Mouse (Mus musculus) heart, embryonic 11.5 days (tissue): ENCODE data around the gene Daxx. TPM values are rescaled to one million over a fixed set of nuclear protein-coding genes. Genes with fewer than 3 reads are reported as not detected.

ENCODE experiments used
- ATAC-seq: fragments of 200-750 bp; cut with Nextera tagmentation; replicated peaks from 2 replicates; pipeline ENCODE4 v1.8.0; 2017; ENCODE audit warnings: moderate library complexity; ENCODE audit not compliant: insufficient number of reproducible peaks, low FRiP score, low TSS enrichment
- H3K27ac ChIP-seq: fragments of 300-500 bp; sonication (generic); 2 replicates; pipeline ENCODE4 v1.5.1; 2014; ENCODE audit warnings: mild to moderate bottlenecking, low read depth, low read length
- H3K27me3 ChIP-seq: fragments of 300-500 bp; sonication (generic); 2 replicates; pipeline ENCODE4 v1.6.1; 2014; ENCODE audit warnings: mild to moderate bottlenecking, low read length, mixed read lengths; ENCODE audit not compliant: control insufficient read depth, insufficient read depth
- H3K36me3 ChIP-seq: fragments of 300-500 bp; sonication (generic); 2 replicates; pipeline ENCODE4 v1.6.1; 2014; ENCODE audit warnings: mild to moderate bottlenecking, low read length, moderate library complexity, mixed read lengths; ENCODE audit not compliant: control insufficient read depth, insufficient read depth
- H3K4me1 ChIP-seq: fragments of 300-500 bp; sonication (generic); 2 replicates; pipeline ENCODE4 v1.6.1; 2014; ENCODE audit warnings: low read length; ENCODE audit not compliant: control insufficient read depth, insufficient read depth
- H3K4me2 ChIP-seq: fragments of 300-500 bp; sonication (generic); 2 replicates; pipeline ENCODE4 v1.6.1; 2014; ENCODE audit warnings: mild to moderate bottlenecking, moderate library complexity
- H3K4me3 ChIP-seq: fragments of 300-500 bp; sonication (generic); 2 replicates; pipeline ENCODE4 v1.5.1; 2014; ENCODE audit warnings: low read depth, low read length
- H3K9ac ChIP-seq: fragments of 300-500 bp; sonication (generic); 2 replicates; pipeline ENCODE4 v1.6.1; 2014; ENCODE audit warnings: mild to moderate bottlenecking, low read depth, low read length, moderate library complexity
- H3K9me3 ChIP-seq: fragments of 300-500 bp; sonication (generic); replicated peaks from 2 replicates; pipeline ENCODE4 v1.6.1; 2016; ENCODE audit warnings: low read length; ENCODE audit not compliant: control insufficient read depth
- WGBS: fragments of 180-500 bp; shearing (Covaris S2); extraction: QIAGEN DNeasy Blood & Tissue Kit; methylation state at CpG from one replicate; pipeline ENCODE4 v1.1.7; 2014; ENCODE audit not compliant: insufficient replicate concordance; 5-methylcytosine and 5-hydroxymethylcytosine counted together
- polyA plus RNA-seq: library from polyadenylated mRNA; unstranded; fragments of >200 nt; fragmentation: Nextera tagmentation; extraction: Ambion mirVana; gene quantifications from 2 replicates; pipeline ENCODE4 v1.2.1, GENCODE M21; 2014

Daxx gene
- polyA plus RNA-seq, 1 experiment from 2014 or later, result 26.4 TPM

DNA sequence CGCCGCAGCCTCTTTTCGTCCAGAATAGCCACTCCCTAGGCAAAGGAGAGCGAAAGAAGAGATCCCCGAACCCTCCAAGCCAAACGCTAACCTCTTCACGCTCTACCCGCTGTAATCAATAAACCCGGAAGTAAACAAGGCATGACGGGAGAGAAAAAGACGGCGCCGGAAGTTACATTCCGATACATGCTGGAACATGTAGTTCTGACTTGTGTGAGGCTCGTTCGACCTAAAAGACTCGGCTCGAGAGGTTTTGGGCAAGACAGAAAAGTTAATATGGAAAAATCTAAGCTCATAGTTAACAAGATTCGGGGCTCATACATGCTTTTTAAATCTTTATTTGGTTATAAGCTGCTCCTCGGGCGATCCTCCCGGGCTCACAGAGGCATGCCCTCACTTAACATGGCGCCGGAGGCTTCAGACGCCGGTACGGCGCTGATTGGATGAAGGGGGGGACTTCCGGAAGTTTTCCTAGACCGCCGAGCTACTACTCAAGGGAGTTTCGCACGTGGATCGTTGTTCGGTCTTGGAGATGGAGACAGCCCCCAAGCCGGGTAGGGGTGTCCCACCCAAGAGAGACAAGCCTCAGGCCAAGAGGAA is 31.1 kb downstream of the Daxx start, which contains the start of the genes Pfdn6 and Wdr46:
TSS of gene Pfdn6 (minus strand) at position 138 of the 600 bp plus-strand sequence.
TSS of gene Wdr46 (plus strand) at position 455 of the 600 bp plus-strand sequence.
- H3K27me3 ChIP-seq, result no peaks in the 10 kb centered on the region
- H3K27ac ChIP-seq, result no peak within 1 kb of the TSS
- H3K9ac ChIP-seq, result peak within 1 kb of the TSS; percentile 87
- peak; percentile 77 for ATAC-seq
- H3K4me2 ChIP-seq, result peak within 1 kb of the TSS; percentile 84
- H3K4me3 ChIP-seq, result peak within 1 kb of the TSS; percentile 88
- no peaks in the 10 kb centered on the region for H3K9me3 ChIP-seq
- under 1% methylated on average over 36 of the region's 36 CpGs for WGBS
- peaks cover 13% of the 10 kb centered on the region for H3K4me1 ChIP-seq
- H3K36me3 ChIP-seq, result peaks cover 17% of the 10 kb centered on the region

DNA sequence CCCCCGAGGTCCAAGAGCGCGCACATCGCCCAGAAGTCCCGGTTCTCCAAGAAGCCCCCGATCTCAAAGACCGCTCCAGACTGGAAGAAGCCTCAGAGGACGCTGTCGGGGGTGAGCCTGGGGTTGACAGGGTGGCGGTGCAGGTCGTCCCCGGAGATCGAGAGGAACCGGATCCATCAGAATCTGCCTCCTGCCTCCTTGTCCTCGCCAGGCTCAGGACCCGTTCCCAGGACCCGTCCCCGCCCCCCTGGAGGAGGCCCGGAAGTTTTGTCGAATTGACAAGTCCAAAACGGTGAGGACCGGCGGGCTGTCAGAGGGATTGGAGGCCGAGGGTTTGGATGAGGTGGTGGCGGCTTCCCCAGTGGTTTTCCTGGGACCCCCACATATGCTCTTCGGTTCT is 31.8 kb downstream of the Daxx start:
- no peak for ATAC-seq
- Histone ChIP-seq H3K9ac (peak overlapping the region; percentile 87), H3K27ac (no peak overlapping the region), H3K27me3 (no peaks in the 10 kb centered on the region), H3K4me2 (peak overlapping the region; percentile 84), H3K36me3 (peaks cover 14% of the 10 kb centered on the region), H3K4me1 (peaks cover 13% of the 10 kb centered on the region), H3K4me3 (peak overlapping the region; percentile 88), H3K9me3 (no peaks in the 10 kb centered on the region)
- 3% methylated on average over 26 of the region's 26 CpGs for WGBS

DNA sequence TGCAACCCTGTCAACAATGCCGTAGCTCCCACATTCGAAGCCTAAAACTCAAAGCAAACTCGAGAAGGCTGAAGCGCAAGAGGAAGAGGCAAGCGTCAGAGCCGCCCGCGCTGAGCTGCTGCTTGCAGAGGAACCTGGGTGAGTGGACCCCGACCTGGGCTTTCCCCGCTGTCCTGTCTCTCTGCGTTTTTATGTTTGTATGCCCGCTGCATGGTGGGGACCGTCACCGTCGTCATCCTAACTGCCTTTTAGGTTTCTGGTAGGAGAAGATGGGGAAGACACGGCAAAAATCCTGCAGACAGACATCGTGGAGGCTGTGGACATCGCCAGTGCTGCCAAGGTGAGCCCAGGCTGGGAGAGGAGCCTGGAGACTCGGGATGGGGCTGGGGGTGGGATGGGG is 32.2 kb downstream of the Daxx start:
- Histone ChIP-seq H3K4me3 (peak overlapping the region; percentile 88), H3K9me3 (no peaks in the 10 kb centered on the region), H3K4me2 (peak overlapping the region; percentile 84), H3K4me1 (peaks cover 13% of the 10 kb centered on the region), H3K27me3 (no peaks in the 10 kb centered on the region), H3K36me3 (peaks cover 16% of the 10 kb centered on the region), H3K9ac (peak overlapping the region; percentile 87), H3K27ac (no peak overlapping the region)
- WGBS, result 48% methylated on average over 19 of the region's 19 CpGs
- ATAC-seq, result no peak

DNA sequence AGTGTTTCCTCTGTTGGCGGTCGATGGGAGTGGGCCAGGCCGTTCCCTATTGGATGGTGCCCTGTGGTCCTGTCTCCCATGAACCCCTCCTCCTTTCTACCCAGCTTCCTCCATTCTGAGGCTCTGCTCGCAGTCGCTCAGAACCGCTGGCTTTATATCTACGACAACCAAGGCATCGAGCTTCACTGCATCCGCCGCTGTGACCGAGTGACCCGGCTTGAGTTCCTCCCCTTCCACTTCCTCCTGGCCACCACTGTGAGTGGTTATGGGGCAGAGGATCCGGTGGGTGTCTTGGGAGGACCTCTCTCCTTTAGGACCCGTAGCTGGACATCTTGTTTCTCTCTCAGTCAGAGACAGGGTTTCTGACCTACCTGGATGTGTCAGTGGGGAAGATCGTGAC is 34.2 kb downstream of the Daxx start:
- no peak overlapping the region for H3K27ac ChIP-seq
- H3K4me2 ChIP-seq, result no peak overlapping the region
- H3K9ac ChIP-seq, result no peak overlapping the region
- H3K36me3 ChIP-seq, result peaks cover 11% of the 10 kb centered on the region
- no peaks in the 10 kb centered on the region for H3K27me3 ChIP-seq
- WGBS, result 93% methylated on average over 15 of the region's 15 CpGs
- no peak overlapping the region for H3K4me3 ChIP-seq
- no peaks in the 10 kb centered on the region for H3K9me3 ChIP-seq
- H3K4me1 ChIP-seq, result peaks cover 13% of the 10 kb centered on the region
- no peak for ATAC-seq

DNA sequence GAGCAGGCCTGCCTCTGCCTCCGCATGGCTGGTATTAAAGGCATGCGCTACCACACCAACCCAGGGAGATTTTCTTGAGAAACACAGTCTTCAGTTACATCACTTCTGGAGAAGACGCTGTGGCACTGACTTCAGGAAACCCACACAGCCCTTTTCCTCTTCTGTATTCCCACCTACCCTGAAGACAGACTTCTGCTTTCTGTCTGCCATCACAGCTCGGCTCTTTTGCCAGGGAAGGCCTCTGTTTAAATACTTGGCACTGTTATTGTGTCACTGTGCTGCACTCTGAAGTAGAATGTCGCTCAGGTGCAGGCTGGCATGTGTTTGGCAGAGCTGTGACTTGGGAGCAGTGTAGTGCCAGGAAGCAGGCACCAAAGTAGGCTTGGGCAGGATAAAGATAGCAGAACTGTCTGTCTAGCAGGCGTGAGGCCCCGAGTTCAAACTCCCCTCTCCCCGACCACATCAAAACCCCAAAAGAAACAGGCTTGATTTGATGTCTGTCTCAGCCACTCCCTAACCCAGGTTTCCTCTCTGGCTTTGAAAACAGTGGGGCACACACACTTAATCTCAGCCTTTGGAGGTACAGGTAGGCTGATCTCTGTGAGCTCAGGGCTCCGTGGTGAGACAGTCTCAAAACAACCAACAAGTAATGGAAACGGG is 38.3 kb downstream of the Daxx start:
- no peak overlapping the region for H3K4me2 ChIP-seq
- no peak overlapping the region for H3K4me3 ChIP-seq
- no peak overlapping the region for H3K27ac ChIP-seq
- WGBS, result 88% methylated on average over 10 of the region's 10 CpGs
- peaks cover 18% of the 10 kb centered on the region for H3K4me1 ChIP-seq
- H3K36me3 ChIP-seq, result peaks cover 17% of the 10 kb centered on the region
- no peaks in the 10 kb centered on the region for H3K9me3 ChIP-seq
- H3K9ac ChIP-seq, result no peak overlapping the region
- no peaks in the 10 kb centered on the region for H3K27me3 ChIP-seq
- no peak for ATAC-seq

DNA sequence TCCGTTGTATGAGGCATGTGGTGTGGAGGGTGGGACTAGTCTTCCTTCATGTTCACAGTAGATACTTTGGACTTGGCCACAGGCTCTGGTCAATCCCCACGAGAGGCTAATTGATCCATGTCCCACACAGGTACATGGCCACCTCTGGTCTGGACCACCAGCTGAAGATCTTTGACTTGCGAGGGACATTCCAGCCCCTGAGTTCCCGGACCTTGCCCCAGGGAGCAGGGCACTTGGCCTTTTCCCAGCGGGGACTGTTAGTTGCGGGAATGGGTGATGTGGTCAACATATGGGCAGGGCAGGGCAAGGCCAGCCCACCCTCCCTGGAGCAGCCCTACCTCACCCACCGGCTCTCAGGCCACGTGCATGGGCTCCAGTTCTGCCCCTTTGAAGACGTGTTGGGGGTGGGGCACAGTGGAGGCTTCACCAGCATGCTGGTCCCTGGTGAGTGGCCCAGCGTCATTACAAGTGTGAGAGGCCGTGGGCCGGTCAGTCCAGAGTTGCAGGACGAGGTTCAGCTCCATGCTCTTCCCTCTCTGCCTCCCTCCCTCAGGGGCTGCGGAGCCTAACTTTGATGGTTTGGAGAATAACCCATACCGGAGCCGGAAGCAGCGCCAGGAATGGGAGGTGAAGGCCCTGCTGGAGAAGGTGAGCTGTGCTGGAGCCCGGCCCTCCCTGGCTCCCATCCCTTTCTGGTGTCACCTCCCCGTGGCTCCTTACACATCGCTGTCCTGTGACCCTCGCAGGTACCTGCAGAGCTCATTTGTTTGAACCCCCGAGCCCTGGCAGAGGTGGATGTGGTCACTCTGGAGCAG is 39.1 kb downstream of the Daxx start:
- WGBS, result 83% methylated on average over 22 of the region's 22 CpGs
- peaks cover 24% of the 10 kb centered on the region for H3K36me3 ChIP-seq
- H3K9me3 ChIP-seq, result no peaks in the 10 kb centered on the region
- H3K4me1 ChIP-seq, result peaks cover 25% of the 10 kb centered on the region
- no peak overlapping the region for H3K4me3 ChIP-seq
- no peaks in the 10 kb centered on the region for H3K27me3 ChIP-seq
- no peak overlapping the region for H3K4me2 ChIP-seq
- no peak overlapping the region for H3K9ac ChIP-seq
- no peak overlapping the region for H3K27ac ChIP-seq
- ATAC-seq, result no peak

DNA sequence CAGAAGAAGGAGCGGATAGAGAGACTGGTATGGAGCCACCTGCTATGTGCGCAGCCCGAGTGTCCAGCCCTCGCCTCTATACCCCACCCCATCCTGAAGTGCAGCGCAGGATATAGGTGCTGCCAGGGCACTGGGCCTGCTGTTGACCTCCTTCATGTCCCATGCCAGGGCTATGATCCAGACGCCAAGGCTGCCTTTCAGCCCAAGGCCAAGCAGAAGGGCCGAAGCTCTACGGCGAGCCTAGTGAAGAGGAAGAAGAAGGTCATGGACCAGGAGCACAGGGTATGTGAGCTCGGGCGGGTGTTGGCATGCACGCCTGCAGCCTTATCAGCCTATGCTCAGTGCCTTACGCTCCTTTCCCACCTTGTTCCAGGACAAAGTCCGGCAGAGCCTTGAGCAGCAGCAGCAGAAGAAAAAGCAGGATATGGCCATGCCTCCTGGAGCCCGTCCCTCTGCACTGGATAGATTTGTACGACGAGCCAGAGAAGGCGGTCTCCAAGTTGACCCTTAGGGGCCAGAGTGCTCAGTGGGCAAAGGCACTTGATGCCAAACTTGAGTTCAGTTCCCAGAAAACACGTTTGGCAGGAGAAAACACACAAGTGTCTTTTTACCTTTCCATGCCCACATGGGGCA is 39.8 kb downstream of the Daxx start:
- H3K9ac ChIP-seq, result peak overlapping the region; percentile 22; the same call in 1 of the 2 replicates
- H3K4me2 ChIP-seq, result no peak overlapping the region
- H3K27ac ChIP-seq, result no peak overlapping the region
- H3K36me3 ChIP-seq, result peaks cover 28% of the 10 kb centered on the region
- no peak for ATAC-seq
- H3K9me3 ChIP-seq, result no peaks in the 10 kb centered on the region
- no peak overlapping the region for H3K4me3 ChIP-seq
- peaks cover 32% of the 10 kb centered on the region for H3K4me1 ChIP-seq
- no peaks in the 10 kb centered on the region for H3K27me3 ChIP-seq
- WGBS, result 90% methylated on average over 19 of the region's 19 CpGs

DNA sequence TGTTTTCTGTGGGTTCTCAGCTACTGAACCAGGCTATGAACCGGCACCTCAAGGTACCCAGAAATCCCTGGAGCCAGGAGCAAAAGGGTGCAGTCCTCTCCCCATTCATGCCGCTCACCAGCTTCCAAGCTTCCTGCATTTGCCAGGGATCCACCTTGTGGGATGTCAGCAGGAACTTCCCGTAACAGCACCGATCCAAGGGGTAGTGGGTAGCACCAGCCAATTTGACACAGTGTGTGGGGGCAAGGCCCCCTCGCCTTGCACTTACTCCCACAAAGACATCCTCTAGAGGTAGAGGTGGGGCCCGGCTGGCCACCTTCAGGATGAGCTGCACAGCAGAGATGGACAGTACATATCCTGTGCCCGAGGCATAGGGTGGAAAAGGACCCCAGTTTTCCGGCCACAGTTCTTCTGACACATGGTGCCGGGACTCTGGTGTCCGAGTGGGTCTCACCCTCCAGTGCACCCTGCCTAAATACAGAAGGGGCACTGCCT is 41.0 kb downstream of the Daxx start:
- peak overlapping the region; percentile 96 for H3K4me2 ChIP-seq
- H3K4me3 ChIP-seq, result peak overlapping the region; percentile 53
- peaks cover 23% of the 10 kb centered on the region for H3K36me3 ChIP-seq
- H3K27me3 ChIP-seq, result no peaks in the 10 kb centered on the region
- no peak overlapping the region for H3K27ac ChIP-seq
- H3K9ac ChIP-seq, result peak overlapping the region; percentile 77; the same call in 1 of the 2 replicates
- WGBS, result 73% methylated on average over 10 of the region's 10 CpGs
- ATAC-seq, result no peak
- no peaks in the 10 kb centered on the region for H3K9me3 ChIP-seq
- H3K4me1 ChIP-seq, result peaks cover 39% of the 10 kb centered on the region
